Mouse (Mus musculus) MEL (cell line): ENCODE measurements around the gene Maml3. TPM values are rescaled to one million over a fixed set of nuclear protein-coding genes. Genes with fewer than 3 reads are reported as not detected.

Experiments
- DNase-seq: peaks from one replicate; pipeline ENCODE4 v3.0.0; 2011; ENCODE audit warnings: low read depth, low spot score
- H3K27ac ChIP-seq: 2 replicates; pipeline ENCODE4 v1.5.1; 2012; ENCODE audit warnings: low read depth, mild to moderate bottlenecking, control low read depth, low read length, moderate library complexity; ENCODE audit not compliant: control insufficient read depth
- H3K27me3 ChIP-seq, 2 experiments: fragments of 150-350 bp in 1 of 2; sonication (generic) in 1 of 2; 2 replicates each; pipeline ENCODE4 v1.6.1; 2012; ENCODE audit warnings: low read length in 2 of 2, mild to moderate bottlenecking in 2 of 2, improper control_type of control experiment in 1 of 2, moderate library complexity in 1 of 2; ENCODE audit not compliant: insufficient read depth in 2 of 2, control insufficient read depth in 1 of 2
- H3K36me3 ChIP-seq, 2 experiments: 2 replicates each; pipeline ENCODE4 v1.6.1; 2012 to 2014; ENCODE audit warnings: low read length in 2 of 2, improper control_type of control experiment in 1 of 2, inconsistent platforms in 1 of 2, mild to moderate bottlenecking in 1 of 2; ENCODE audit not compliant: insufficient read depth in 2 of 2, control insufficient read depth in 1 of 2
- H3K4me1 ChIP-seq, 2 experiments: fragments of 150-350 bp in 1 of 2; sonication (generic) in 1 of 2; 2 replicates each; pipeline ENCODE4 v1.6.1; 2012; ENCODE audit warnings: low read length in 2 of 2, improper control_type of control experiment in 1 of 2, mild to moderate bottlenecking in 1 of 2; ENCODE audit not compliant: insufficient read depth in 2 of 2, control insufficient read depth in 1 of 2
- H3K4me3 ChIP-seq, 2 experiments: fragments of 150-350 bp in 1 of 2; sonication (generic) in 1 of 2; 2 replicates each; pipeline ENCODE4 v1.5.1; 2012; ENCODE audit warnings: low read depth in 2 of 2, low read length in 2 of 2, mild to moderate bottlenecking in 2 of 2, moderate library complexity in 2 of 2, control low read depth in 1 of 2, improper control_type of control experiment in 1 of 2; ENCODE audit not compliant: control insufficient read depth in 1 of 2, insufficient read depth in 1 of 2
- H3K79me2 ChIP-seq: 2 replicates; pipeline ENCODE4 v1.6.1; 2012; ENCODE audit warnings: mild to moderate bottlenecking, low read length, moderate library complexity; ENCODE audit not compliant: control insufficient read depth, poor library complexity, insufficient read depth
- H3K9ac ChIP-seq: 2 replicates; pipeline ENCODE4 v1.6.1; 2012; ENCODE audit warnings: low read depth, mild to moderate bottlenecking, control low read depth, low read length, moderate library complexity; ENCODE audit not compliant: control insufficient read depth, poor library complexity, severe bottlenecking
- H3K9me3 ChIP-seq: fragments of 150-350 bp; sonication (generic); replicated peaks from 2 replicates; pipeline ENCODE4 v1.6.1; 2012; ENCODE audit warnings: mild to moderate bottlenecking, low read length, improper control_type of control experiment, moderate library complexity; ENCODE audit not compliant: insufficient read depth
- BHLHE40 ChIP-seq: IDR thresholded peaks from 2 replicates; pipeline ENCODE4 v1.6.1; 2012; ENCODE audit warnings: low read depth, mild to moderate bottlenecking, inconsistent platforms, low read length, improper control_type of control experiment, borderline replicate concordance
- CHD1 ChIP-seq: IDR thresholded peaks from 2 replicates; pipeline ENCODE4 v1.6.1; 2012; ENCODE audit warnings: low read depth, mild to moderate bottlenecking, inconsistent platforms, low read length, improper control_type of control experiment
- CHD2 ChIP-seq: IDR thresholded peaks from 2 replicates; pipeline ENCODE4 v1.6.1; 2011; ENCODE audit warnings: low read length, improper control_type of control experiment
- CTCF ChIP-seq, 3 experiments: IDR thresholded peaks in 2 of 3; conservative IDR thresholded peaks in 1 of 3; 2 replicates each; pipeline ENCODE4 v1.5.1; 2011 to 2012; ENCODE audit warnings: low read length in 3 of 3, low read depth in 2 of 3, mild to moderate bottlenecking in 2 of 3, improper control_type of control experiment in 1 of 3, inconsistent platforms in 1 of 3, mixed read lengths in 1 of 3, moderate library complexity in 1 of 3; ENCODE audit not compliant: control insufficient read depth in 1 of 3, insufficient read depth in 1 of 3, poor library complexity in 1 of 3, severe bottlenecking in 1 of 3
- E2F4 ChIP-seq: IDR thresholded peaks from 2 replicates; pipeline ENCODE4 v1.6.1; 2011; ENCODE audit warnings: low read depth, low read length, improper control_type of control experiment, borderline replicate concordance
- ETS1 ChIP-seq: IDR thresholded peaks from 2 replicates; pipeline ENCODE4 v1.6.1; 2012; ENCODE audit warnings: low read depth, mild to moderate bottlenecking, inconsistent platforms, low read length, improper control_type of control experiment, moderate library complexity
- GATA1 ChIP-seq: IDR thresholded peaks from 2 replicates; pipeline ENCODE4 v1.6.1; 2011; ENCODE audit warnings: low read depth, low read length, improper control_type of control experiment
- HCFC1 ChIP-seq: IDR thresholded peaks from 2 replicates; pipeline ENCODE4 v1.6.1; 2012; ENCODE audit warnings: low read depth, mild to moderate bottlenecking, inconsistent platforms, low read length, improper control_type of control experiment, moderate library complexity
- JUND ChIP-seq: IDR thresholded peaks from 2 replicates; pipeline ENCODE4 v1.6.1; 2011; ENCODE audit warnings: low read depth, mild to moderate bottlenecking, improper control_type of control experiment, low read length
- MEF2A ChIP-seq: IDR thresholded peaks from 2 replicates; pipeline ENCODE4 v1.6.1; 2014; ENCODE audit warnings: low read depth, mild to moderate bottlenecking, inconsistent platforms, low read length, improper control_type of control experiment; ENCODE audit not compliant: poor library complexity, insufficient replicate concordance, severe bottlenecking; ENCODE audit errors: extremely low read depth
- MYB ChIP-seq: IDR thresholded peaks from 2 replicates; pipeline ENCODE4 v1.6.1; 2011; ENCODE audit warnings: mild to moderate bottlenecking, low read depth, low read length, improper control_type of control experiment
- MYC ChIP-seq: IDR thresholded peaks from 2 replicates; pipeline ENCODE4 v1.6.1; 2011; ENCODE audit warnings: low read depth, mild to moderate bottlenecking, low read length, improper control_type of control experiment, moderate library complexity
- NELFE ChIP-seq: IDR thresholded peaks from 2 replicates; pipeline ENCODE4 v1.6.1; 2011; ENCODE audit warnings: low read depth, low read length, improper control_type of control experiment
- POLR2AphosphoS5 ChIP-seq: IDR thresholded peaks from 2 replicates; pipeline ENCODE4 v1.6.1; 2012; ENCODE audit warnings: low read depth, borderline replicate concordance, mild to moderate bottlenecking, inconsistent platforms, low read length, moderate library complexity, mixed read lengths
- RAD21 ChIP-seq: IDR thresholded peaks from 2 replicates; pipeline ENCODE4 v1.6.1; 2011; ENCODE audit warnings: mild to moderate bottlenecking, low read depth, low read length, improper control_type of control experiment
- SIN3A ChIP-seq: IDR thresholded peaks from 2 replicates; pipeline ENCODE4 v1.6.1; 2012; ENCODE audit warnings: low read length, improper control_type of control experiment, inconsistent platforms
- SMC3 ChIP-seq: IDR thresholded peaks from 2 replicates; pipeline ENCODE4 v1.6.1; 2011; ENCODE audit warnings: low read depth, low read length, improper control_type of control experiment
- TAL1 ChIP-seq: IDR thresholded peaks from 2 replicates; pipeline ENCODE4 v1.6.1; 2012; ENCODE audit warnings: mild to moderate bottlenecking, inconsistent platforms, low read length, moderate library complexity, mixed read lengths
- TBP ChIP-seq: IDR thresholded peaks from 2 replicates; pipeline ENCODE4 v1.8.0; 2011; ENCODE audit warnings: low read depth, low read length, improper control_type of control experiment
- TCF12 ChIP-seq: IDR thresholded peaks from 2 replicates; pipeline ENCODE4 v1.6.1; 2014; ENCODE audit warnings: low read depth, mild to moderate bottlenecking, inconsistent platforms, low read length, improper control_type of control experiment, moderate library complexity
- UBTF ChIP-seq: IDR thresholded peaks from 2 replicates; pipeline ENCODE4 v1.6.1; 2012; ENCODE audit warnings: low read depth, mild to moderate bottlenecking, inconsistent platforms, low read length, improper control_type of control experiment, moderate library complexity, borderline replicate concordance; ENCODE audit not compliant: insufficient read depth
- ZKSCAN1 ChIP-seq: IDR thresholded peaks from 2 replicates; pipeline ENCODE4 v1.6.1; 2012; ENCODE audit warnings: low read depth, mild to moderate bottlenecking, inconsistent platforms, low read length, improper control_type of control experiment, moderate library complexity
- polyA plus RNA-seq, 2 experiments: library from polyadenylated mRNA; stranded (reverse) in 1 of 2; unstranded in 1 of 2; fragments of >175 nt in 1 of 2; fragments of >200 nt in 1 of 2; gene quantifications; 2 replicates each; pipeline versions ENCODE4 v1.2.1 to v1.2.4; 2012; ENCODE audit warnings: low replicate concordance in 2 of 2, low read depth in 1 of 2; ENCODE audit not compliant: insufficient read length in 2 of 2, insufficient read depth in 1 of 2, missing spikeins in 1 of 2
- total RNA-seq: library from RNA; depleted of rRNA; stranded (reverse); fragments of 300-350 nt; gene quantifications from 2 replicates; pipeline ENCODE4 v1.2.3, GENCODE M21; 2012

Gene Maml3
- total and polyA plus RNA-seq, 3 experiments = 2.0 to 4.1 TPM; not detected in 1

- Histone ChIP-seq H3K9me3 (no peaks in the 10 kb centered on the region), H3K4me3 (peak overlapping the region; percentile 46 to 60), H3K9ac (peak overlapping the region; percentile 53), H3K27me3 (no peaks in the 10 kb centered on the region), H3K4me1 (peaks cover 6 to 24% of the 10 kb centered on the region in 2 experiments; a peak in 3 of 4 replicates), H3K36me3 (peaks cover 0 to 9% of the 10 kb centered on the region in 2 experiments; a peak in 2 of 4 replicates), H3K79me2 (no peaks in the 10 kb centered on the region), H3K27ac (peak overlapping the region; percentile 40; the same call in 1 of the 2 replicates)
- TF ChIP-seq CTCF (IDR thresholded peaks at IDR 0.05 in 2 of 3, conservative IDR thresholded peaks at IDR 0.05 in 1 of 3; ENCODE audit: control insufficient read depth in 1 of 3, insufficient read depth in 1 of 3, low read depth in 2 of 3, low read length in 3 of 3, poor library complexity in 1 of 3, severe bottlenecking in 1 of 3) = no peak
- no peak for TF ChIP-seq E2F4
- no peak for TF ChIP-seq BHLHE40
- 0 out of 2 replicates have a peak, but pooled peaks have one; percentile 7 for TF ChIP-seq SIN3A
- 0 out of 2 replicates have a peak, but pooled peaks have one; percentile 7 for TF ChIP-seq SMC3
- TF ChIP-seq CHD2 = no peak
- TF ChIP-seq TBP = no peak
- no peak for TF ChIP-seq CHD1
- TF ChIP-seq JUND = no peak
- peak; percentile 38 for DNase-seq
Measured at GRCm38 (mm10) chr3:51661880-51662550, 442.9 kb downstream of the Maml3 start.

GRCm38 (mm10) chr3:51661376-51661775 lies 443.5 kb downstream of the Maml3 start:
- H3K9ac ChIP-seq = peak overlapping the region; percentile 53
- TF ChIP-seq BHLHE40 (no peak), SIN3A (no peak), ZKSCAN1 (no peak), GATA1 (no peak), TCF12 (no peak), TBP (no peak), MEF2A (no peak), POLR2AphosphoS5 (no peak), ETS1 (no peak), MYC (no peak), NELFE (no peak), HCFC1 (no peak), CTCF (IDR thresholded peaks at IDR 0.05 in 2 of 3, conservative IDR thresholded peaks at IDR 0.05 in 1 of 3; ENCODE audit: control insufficient read depth in 1 of 3, insufficient read depth in 1 of 3, low read depth in 2 of 3, low read length in 3 of 3, poor library complexity in 1 of 3, severe bottlenecking in 1 of 3) (no peak), UBTF (no peak), TAL1 (no peak), CHD2 (no peak), RAD21 (no peak), MYB (no peak)
- TF ChIP-seq, all 39 proteins: peak for 0
- peak; percentile 45 for DNase-seq
- H3K4me1 ChIP-seq = peaks cover 6 to 24% of the 10 kb centered on the region in 2 experiments; a peak in 3 of 4 replicates
- peak overlapping the region; percentile 46 to 60 for H3K4me3 ChIP-seq
- H3K27me3 ChIP-seq = no peaks in the 10 kb centered on the region
- peaks cover 0 to 9% of the 10 kb centered on the region in 2 experiments; a peak in 2 of 4 replicates for H3K36me3 ChIP-seq
- no peaks in the 10 kb centered on the region for H3K9me3 ChIP-seq
- peak overlapping the region; percentile 39 for H3K27ac ChIP-seq
- no peaks in the 10 kb centered on the region for H3K79me2 ChIP-seq
